Mouse (Mus musculus) bone marrow macrophage, adult 2 months (primary cell): ENCODE measurements around the gene Col26a1.
A peak's percentile ranks its signal among the peaks of the same experiment; 100 is the strongest.

Source experiments
- CTCF ChIP-seq: IDR thresholded peaks from 2 replicates; pipeline ENCODE4 v1.5.1; 2012; ENCODE audit warnings: low read depth, mild to moderate bottlenecking, low read length, moderate library complexity
- POLR2A ChIP-seq: IDR thresholded peaks from 2 replicates; pipeline ENCODE4 v1.6.1; 2012; ENCODE audit warnings: mild to moderate bottlenecking, low read depth, low read length, borderline replicate concordance

DNA sequence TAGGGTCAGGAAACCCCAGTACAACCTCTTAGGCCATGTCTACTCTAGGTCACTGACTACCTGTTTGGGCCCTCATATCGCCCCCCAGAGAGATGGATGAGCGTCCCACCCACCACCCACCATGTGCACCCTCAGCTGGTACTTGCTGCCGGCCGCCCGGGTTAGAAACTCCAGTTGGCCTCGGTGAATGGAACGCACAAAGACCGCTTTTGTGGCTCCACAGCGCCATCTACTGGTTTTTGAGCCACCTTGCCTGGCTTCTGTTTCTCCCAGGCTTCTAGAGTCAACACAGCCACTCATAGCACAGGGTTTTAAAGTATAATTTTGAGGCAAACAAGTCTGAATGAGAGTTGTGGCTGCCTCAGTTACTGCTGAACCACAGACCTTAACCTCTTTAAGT lies 176.2 kb downstream of the Col26a1 start:
- peak; percentile 45; the same call in 1 of the 2 replicates for TF ChIP-seq CTCF
- TF ChIP-seq POLR2A, result no peak
